Mouse (Mus musculus) urinary bladder, postnatal 36 days (tissue): ENCODE measurements around the gene Dcun1d3.

ENCODE experiments used
- DNase-seq, 2 experiments: peaks; one replicate each; pipeline ENCODE4 v3.0.0; 2022; ENCODE audit warnings: low spot score in 2 of 2, mixed read lengths in 1 of 2

Dcun1d3 gene

GRCm38 (mm10) chr7:119895639-119896512, at the start of gene Dcun1d3, which contains the start of gene Lyrm1:
TSS of gene Dcun1d3 (minus strand) at chr7:119896298.
TSS of gene Lyrm1 (plus strand) at chr7:119895861.
- peak; percentile 97 to 98 for DNase-seq

- DNase-seq: peak in 1 of 2 experiments; percentile 40
These were observed 45.5 kb upstream of the Dcun1d3 start for GRCm38 (mm10) chr7:119941569-119941968.

GRCm38 (mm10) chr7:119937036-119937435, 40.9 kb upstream of the Dcun1d3 start:
- no peak for DNase-seq

- no peak for DNase-seq
These were observed 40.2 kb upstream of the Dcun1d3 start for GRCm38 (mm10) chr7:119936321-119936720.

- peak in 1 of 2 experiments; percentile 10 for DNase-seq
These were observed 32.8 kb upstream of the Dcun1d3 start for GRCm38 (mm10) chr7:119928783-119929440.

DNA sequence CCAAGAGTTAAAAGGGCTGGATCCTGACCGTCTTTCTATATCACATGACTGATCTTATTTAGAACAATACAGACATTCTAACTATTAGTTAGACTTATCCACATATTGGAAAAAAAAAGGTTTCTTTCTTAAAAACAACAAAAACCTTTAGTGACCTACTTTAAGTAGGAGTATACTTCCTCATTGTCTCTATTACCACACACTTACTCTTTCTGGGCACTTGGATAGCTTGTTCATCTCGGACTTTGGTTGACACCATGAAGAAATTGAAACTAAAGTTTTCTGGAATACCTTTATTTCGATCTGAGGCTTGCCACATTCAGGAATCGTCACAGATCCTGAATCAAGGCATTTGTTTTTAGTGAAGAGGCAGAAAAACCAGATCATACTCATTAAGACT, 25.0 kb upstream of the Dcun1d3 start:
- no peak for DNase-seq

GRCm38 (mm10) chr7:119920457-119920856, 24.4 kb upstream of the Dcun1d3 start:
- DNase-seq: no peak

DNA sequence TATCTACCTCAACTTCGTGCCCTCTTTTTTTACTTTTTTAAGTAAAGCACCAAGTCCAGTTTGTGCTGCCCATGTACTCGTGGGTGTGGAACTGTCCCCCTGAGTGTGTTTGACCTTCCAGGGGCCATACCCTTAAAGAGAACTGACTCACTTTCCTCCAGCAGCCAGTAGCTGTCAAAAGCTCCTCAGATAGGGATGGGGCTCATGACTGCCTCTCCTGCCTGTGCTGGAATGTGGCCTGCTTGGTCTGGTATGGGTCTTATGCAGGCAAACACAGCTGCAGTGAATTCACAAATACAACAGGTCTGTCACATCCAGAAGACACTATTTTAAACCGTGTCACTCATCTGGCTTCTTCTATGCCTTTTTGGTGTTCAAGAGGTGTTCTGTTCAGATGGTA, 15.6 kb upstream of the Dcun1d3 start:
- no peak for DNase-seq

DNA sequence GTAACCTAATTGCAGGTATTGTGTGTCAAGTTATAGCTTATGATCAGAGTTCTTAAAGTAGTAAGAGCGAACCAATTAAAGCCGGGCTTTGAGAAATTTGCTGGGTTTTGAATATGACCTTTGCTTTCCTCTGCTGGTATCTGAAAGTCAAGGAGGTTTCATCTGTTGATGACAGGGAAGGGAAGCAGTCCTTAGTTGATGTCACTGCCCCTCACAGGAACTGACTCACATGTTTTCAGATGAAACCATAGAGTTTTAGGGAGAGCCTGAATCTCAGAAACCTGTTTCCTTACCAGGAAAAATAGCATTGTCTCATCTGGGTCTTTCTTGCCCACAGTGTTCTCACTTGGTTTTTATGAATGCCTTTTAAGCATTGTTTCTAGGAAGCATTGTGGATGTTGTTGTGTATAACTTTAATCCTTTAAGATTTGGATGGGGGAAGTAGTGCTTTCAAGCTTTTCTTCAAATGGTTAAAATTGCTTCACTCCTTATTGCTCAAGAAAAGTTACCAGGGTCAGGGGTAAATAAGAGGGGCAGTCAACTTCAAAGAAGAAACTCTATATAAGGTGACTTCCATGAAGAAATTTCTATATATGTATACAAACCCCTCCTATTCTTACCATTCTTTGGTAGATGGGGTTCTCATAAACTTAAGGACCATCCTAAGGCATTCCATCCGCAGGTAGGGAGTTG, 10.6 kb upstream of the Dcun1d3 start:
- no peak for DNase-seq

DNA sequence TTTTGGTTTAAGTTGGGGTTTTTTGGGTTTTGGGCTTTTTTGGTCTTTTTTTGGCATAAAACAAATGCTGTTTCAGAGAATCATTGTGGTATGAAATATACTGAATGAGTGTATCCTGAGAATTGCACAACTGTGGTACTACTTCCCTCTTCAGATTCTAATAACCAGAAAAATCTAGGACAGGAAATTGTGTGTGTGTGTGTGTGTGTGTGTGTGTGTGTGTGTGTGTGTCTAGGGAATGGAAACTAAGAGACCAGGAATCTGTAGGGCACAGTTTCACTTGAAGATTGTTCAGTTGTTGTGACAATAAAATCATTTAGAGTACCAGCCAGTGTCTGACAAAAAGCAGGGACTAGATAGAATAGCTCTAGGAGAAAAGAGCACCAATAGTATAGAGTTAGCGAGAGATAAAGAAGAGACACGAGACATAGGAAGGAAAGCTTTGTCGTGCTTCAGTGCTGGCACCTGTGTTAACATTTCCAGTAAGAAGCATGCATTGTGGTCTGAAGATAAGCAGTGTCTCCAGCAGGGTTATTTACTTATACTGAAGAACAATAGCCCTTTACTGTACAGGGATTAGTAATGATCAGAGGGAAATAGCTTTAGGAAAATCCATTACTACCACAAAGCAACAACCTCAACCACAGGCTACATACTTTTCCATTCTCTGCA, 3.4 kb upstream of the Dcun1d3 start:
- DNase-seq: no peak

- DNase-seq: no peak
These were observed 2.3 kb upstream of the Dcun1d3 start for GRCm38 (mm10) chr7:119898247-119898856.

DNA sequence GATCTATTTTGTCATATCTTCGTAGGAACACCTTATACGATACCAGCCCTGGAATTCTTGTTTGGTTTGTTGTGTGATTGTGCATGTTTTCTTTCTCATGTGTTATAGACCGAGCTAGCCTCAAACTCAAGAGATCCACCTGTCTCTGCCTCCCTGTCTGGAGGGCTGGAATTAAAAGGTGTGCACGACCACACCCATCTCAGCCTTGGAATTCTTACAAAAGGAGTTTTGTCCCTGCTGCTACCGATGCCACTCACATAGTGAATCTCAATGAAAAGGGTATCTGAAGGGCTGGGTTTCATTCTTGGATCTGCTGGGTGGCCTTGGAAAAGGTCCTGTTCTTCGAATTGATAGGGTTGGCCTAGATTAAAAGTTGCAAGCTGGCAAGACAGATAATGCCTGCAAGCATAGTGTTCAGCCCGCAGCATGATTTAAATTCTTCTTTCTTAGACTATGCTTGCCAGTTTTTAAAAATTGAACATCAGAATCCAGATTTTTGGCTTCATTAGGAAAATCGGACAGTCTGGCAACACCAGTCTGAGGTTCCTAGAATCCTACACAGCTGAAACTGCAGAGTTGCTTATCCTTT, 1.5 kb upstream of the Dcun1d3 start:
- no peak for DNase-seq

GRCm38 (mm10) chr7:119894818-119895544, 1.1 kb downstream of the Dcun1d3 start:
- no peak for DNase-seq

- DNase-seq: no peak
These were observed 3.4 kb downstream of the Dcun1d3 start for GRCm38 (mm10) chr7:119892742-119893141.

DNA sequence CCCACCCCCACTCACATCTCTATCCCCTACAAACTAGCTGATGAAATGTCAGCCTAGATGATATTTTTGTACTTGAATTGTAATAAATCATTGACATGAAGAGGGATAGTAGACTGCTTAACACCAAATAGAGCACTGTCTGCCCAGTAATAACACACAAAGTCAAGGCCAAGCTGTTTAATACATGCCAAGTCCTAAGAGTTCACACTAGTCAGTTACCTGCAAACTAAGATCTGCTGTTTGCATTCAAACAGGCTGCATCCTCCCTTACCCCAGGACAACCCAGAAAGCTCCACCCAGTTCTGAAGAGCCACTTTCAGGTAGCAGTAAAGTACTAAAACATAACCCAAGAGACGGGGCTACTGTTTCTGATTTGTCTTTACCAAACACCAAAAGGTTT, 3.9 kb downstream of the Dcun1d3 start:
- no peak for DNase-seq

DNA sequence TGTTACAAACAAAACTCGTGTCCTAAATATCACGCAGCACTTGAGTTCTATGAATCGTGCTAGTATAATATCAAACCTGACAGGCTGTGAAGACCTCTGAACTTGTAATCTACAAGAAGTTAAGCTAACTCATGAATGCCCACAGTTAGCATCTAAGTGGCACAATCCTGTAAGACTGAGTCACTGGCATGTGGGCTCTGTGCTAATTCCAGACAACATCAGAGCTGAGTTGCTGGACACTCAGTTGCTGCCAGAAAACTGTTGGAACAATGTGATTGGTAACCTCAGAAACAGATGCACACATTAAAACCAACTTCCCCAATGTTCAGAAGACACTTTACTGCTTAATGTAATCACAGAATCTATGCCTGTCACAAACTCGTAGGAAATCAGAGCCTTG, 8.2 kb downstream of the Dcun1d3 start:
- no peak for DNase-seq

DNA sequence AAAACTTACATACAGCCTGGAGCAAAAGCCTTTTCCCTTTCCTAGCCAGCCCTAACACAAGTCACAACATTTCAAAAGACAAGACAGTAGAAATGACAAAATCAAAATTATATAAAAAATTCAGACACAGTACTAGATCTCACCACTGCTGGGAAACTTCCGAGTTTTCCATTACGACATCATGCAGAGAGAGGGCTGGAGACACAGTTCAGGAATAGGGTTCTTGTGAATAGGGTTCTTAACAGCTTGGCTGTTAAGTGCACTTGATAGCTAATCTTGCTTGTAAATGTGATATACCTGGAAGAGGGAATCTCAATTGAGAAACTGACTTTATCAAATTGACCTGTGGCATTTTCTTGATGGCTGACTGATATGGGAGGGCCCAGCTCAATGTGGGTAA, 14.9 kb downstream of the Dcun1d3 start:
- DNase-seq: no peak

DNA sequence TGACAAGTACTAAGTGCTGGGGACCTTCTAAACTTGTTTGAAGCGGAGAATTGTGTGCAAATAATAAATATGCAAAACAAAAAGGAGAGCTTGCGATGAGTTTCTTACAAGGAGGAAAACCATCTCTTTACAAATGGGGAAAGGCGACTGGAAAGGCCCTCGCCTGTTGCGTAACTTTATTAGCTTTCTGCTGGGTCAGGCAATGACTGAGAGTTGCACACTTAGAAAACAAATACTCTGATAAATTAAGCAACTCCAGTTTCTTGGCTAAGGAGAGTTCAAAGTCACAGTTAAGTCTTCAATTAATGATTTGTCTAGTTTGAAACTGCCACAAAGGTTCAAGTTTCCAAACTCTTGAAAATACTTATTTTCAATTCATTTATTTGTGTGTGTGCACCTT, 15.8 kb downstream of the Dcun1d3 start:
- peak in 1 of 2 experiments; percentile 63 for DNase-seq

GRCm38 (mm10) chr7:119879171-119879570, 16.9 kb downstream of the Dcun1d3 start:
- no peak for DNase-seq

- no peak for DNase-seq
These were observed 20.2 kb downstream of the Dcun1d3 start for GRCm38 (mm10) chr7:119875776-119876440.
